Mouse (Mus musculus) spleen, adult 12 weeks (tissue): ENCODE results near the gene S100a10.
"Not testable (repeated sequence)": the region's sequence is repeated elsewhere in the genome, so short reads cannot be mapped to it uniquely, and the experiment has no call there.

Experiments used
- DNase-seq: peaks from one replicate; pipeline ENCODE4 v3.0.0; 2022; ENCODE audit warnings: low spot score

S100a10 gene

DNA sequence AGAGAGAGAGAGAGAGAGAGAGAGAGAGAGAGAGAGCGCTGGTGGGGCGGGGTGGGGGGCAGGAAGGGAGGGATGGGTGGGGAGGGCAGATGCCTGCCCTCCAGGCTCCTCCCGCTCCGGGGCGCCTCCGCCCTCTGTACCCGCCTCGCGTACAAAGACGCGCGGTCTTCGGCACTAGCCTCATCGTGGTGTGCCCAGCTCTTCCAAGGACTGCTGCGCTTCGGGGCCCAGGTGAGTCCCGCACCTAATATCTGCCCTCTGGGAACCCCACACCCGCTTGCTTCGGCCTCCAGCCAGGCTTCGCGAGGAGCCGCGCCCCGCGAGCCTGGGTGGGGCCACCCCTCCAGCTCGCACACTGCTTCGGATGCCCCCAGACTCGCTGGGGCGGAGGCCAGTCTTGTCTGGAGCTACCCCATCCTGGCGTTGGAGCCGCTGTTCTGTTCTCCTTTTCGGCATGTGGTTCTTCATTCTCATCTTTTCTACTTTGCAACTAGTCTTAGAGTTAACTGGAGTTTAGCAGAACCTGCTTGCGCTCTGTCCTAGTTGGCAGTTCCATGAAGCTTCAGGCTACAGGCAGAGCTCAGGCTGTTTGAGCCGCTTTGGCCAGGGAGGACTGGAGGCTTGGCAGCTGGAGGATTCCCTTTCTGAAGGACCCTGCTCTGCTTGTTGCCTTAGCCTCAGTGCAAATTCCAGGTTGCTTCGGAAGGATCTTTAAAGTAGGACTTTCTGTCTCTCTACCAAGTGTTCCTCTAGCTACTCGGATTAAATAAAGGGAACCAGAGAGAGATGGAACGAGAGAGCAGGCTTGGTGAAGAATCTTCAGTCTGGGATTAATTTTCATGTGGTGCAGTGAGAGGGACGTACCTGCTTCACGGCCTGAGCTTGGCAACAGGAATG lies at the start of gene S100a10:
Gene S100a10, plus strand, starts transcription at position 100 of the 897 bp plus-strand sequence.
- peak; percentile 46 for DNase-seq

DNA sequence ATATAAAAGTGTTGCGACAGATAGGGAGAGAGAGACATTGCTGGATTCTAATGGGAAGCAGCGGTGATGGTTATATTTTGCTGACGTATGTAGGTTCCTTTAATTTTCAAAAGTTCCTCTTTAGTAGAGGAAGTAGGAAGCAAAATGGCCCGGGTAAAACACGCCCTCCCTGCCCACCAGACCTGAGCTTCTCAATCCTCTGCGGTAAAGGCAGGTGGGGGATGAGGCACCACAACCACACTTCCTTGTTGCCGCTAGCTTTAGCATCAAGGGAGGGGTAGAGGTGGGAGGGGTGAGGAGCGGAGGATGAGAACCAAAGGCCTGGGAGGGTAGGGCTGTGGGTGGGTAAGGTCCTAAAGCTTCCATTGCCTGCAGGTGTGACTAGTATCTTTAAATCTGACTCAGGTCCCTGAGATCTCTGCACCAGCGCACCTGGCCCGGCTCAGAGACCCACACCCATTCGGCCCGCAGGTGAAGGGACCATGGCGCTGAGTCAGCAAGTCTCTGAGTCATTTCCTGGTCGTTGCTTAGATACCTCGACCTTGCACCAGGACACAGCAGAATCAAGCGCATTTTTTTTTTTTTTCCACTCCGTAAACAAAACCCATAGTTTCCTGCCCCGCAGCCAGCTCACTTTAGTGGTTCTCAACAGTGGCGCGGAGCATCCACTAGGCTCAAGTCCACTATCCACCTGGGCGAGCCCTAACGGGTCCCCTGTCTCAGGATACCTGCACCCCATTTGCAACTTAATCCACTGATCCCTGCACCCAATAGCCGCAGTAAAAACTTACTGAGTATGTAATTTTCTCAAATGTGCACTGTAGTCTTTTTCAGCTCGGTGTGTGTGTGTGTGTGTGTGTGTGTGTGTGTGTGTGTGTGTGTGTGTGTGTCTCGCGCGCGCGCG lies 48.7 kb upstream of the S100a10 start:
- peak; percentile 60 for DNase-seq

DNA sequence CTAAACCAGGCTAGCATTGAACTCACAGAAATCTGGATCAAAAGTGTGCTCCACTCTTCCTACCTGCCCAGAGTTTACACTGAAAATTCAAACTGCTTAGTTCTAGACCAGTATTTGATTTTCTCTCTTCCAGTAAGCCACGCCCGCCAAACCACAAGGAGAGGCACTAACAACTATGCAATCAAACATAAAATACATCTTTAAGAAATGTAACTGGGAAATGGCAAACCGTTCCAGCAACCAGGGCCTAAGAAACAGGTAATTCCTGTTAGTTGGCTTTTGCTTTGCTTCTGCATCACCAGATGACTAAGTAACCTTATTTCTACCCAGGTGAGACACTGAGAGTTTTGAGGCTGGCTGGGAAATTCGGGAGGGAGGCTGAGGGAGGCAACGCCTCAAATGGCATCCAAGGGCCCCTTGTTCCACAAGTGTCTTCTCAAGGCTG lies 48.0 kb upstream of the S100a10 start:
- no peak for DNase-seq

DNA sequence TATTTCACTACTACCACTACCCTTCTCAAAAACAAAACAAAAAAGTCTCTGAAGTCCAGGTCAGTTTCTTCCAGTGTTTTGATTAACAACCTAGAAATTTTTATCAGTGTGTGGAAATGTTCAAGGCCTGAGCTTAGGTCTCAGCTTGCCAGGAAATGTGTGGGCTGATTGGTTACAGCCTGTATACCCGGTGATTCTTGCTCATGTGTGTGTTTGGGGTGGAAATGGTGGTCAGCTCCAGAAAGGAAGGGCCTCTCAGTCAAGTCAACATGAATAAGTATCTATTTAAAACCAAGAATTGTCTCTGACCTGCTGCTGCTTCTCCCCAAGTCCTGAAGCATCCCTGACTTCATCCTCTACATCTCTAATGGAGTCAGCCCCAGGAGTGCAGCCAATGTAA lies 45.6 kb upstream of the S100a10 start:
- no peak for DNase-seq

DNA sequence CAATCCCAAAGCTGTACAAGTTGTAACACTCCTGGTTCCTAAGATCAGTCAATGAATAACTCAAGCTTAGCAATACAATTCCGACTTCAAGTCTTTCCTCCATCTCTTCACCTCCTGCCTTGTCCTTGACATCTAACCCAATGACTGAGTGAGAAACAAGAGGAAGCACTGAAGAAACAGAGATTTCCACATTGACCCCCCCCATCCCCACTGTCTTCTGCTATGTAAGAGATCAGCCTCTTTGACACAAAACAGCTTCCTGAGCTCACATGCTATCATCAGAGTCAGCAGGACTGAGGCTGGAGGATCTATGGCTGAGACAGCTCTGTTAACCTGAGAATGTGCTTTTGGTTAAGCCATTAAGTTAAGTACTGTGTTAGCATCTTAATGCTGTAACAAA lies 43.8 kb upstream of the S100a10 start:
- DNase-seq = no peak

DNA sequence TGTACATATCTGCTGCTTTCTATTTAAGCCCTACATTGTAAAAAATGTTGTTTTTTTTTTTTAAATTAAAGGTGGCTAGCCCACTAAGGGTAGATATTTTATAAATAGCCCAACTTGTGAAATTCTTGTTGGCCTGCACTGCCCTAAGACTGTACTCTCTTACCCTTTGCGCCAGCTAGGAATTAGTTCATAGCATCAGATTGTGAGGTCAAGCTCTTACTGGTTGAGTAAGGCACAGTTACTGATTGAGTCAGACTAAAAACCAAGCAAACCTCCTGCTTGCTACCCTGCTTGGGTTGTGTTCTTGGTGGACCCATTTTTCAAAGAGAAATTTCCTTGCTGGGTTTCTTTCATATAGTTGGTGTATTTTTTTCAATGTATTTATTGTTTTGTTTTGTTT lies 43.1 kb upstream of the S100a10 start:
- no peak for DNase-seq

DNA sequence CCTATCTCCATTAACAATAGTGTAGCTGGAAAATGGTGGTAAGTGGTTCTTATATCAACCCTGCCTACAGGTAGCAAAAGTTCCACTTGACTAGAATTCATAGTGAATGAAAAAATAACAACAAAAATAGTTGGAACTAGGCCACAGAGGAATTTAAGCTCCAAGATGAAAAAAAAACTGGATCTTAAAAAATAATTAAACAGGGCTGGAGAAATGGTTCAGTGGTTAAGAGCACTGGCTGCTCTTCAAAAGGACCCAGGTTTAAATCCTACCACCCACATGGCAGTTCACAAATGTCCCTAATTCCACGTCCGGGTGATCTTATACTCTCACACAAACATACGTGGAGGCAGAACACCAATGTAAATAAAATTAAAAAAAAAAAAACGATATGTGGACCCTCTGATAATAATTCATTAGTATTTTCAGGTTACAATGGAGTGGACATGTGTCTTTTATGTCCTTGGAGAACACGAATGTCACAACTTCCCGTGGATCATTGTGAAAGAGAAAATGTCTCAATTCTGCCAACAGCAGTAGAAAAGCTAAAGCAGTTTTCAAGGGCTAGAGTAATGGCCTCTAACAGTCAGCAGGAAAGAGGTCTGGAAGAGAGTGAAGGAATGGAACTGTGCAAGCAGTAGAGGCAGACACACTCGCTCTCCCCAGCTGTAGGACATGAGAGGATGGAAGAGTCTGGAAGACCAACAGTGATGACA lies 42.3 kb upstream of the S100a10 start:
- no peak for DNase-seq

DNA sequence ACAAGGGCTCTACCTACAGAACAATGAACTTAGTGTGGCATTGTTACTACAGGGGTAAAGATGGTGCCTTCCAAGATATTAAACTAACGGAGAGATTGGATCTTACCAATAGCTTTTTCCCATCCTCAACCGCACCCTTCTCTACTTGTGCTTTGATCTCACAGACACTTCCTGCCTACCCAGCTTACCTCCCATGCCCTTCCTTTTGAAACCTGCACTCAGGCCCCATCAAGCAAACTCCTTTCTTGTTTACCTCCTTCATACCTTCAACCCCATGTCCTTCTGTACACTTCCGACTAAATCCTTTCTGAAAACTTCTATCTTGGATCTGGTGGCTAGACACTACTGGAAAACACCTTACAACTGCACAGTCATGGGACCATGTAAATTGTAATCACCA lies 40.3 kb upstream of the S100a10 start:
- no peak for DNase-seq

DNA sequence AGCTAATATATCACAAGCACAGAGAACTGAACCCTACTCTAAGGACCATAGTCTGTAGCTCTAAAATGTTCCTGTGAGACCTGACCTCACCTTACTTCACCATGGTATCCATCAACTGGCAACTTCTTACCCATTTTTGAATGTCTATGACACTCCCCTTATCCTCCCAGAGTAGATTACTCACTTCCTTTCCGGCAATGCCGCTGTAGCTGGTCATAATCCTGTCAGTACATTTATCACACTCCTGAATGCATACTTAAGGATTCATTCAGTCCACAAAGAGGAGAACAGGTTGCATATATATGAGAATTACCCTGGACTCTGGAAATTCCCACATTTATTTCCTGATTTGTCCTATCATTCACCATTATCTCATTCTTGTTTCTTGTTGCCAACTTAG lies 37.5 kb upstream of the S100a10 start:
- no peak for DNase-seq

DNA sequence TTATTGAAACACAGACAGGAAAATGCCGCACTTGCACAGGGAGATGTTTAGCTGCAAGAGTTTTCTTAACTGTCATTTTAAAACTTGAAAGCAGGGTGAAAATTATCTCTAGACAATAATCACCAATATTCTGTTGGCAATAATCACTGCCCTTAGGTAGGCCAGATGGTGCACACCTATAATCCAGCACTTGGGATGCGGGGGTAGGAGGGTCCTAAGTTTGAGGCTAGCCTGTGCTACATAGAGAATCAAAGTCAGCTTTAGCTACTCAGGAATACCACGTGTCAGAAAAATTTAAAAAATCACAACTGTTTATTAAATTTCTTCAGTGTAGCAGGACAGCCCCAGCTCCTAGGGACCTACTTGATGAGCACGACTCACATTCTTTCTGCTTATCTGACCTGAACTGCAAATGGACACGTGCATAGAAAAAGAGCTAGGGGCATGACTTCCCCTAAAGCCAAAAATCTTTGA lies 35.0 kb upstream of the S100a10 start:
- no peak for DNase-seq

DNA sequence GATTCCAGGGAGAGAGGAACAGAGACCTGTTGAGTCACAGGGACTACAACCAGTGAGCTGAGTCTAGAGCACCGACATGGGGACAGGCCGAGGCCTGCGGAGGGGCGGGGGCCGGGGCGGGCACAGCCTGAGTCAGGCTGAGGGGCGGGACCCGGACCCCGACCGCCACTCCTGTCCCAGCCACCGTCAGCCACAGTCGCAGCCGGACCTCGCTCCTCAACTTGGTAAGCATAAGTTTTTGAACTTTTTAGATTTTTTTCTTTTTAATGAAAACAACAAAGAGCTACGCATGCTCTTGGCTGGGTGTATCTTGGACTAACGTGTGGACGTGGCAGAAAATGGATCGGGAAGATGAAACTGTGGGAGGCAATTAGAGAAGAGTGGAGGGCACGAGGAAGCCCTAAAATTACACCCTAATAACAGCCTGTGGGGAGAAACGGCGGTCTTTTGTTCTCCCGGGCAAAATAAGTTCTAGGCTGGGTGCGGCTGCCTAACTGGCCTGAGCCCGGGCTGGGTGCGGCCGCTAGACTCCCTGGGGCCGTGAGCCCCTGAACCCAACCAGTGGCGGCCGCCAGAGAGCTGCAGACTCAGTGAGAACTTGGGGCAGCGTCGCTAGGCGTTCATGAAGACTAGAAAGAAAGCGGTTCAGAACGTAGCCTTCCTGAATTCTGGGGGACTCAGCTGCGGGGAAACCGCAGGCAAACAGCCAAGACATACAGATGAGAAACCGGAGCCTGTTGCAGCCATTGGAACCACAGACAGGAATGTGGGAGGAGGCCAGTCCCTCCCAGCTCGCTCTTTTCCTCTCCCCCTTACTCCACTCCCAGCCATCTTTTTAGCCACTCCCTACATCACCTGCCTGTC lies 34.3 kb upstream of the S100a10 start, which contains the start of gene S100a11:
Gene S100a11, plus strand, starts transcription at position 159 of the 864 bp plus-strand sequence.
- no peak for DNase-seq

DNA sequence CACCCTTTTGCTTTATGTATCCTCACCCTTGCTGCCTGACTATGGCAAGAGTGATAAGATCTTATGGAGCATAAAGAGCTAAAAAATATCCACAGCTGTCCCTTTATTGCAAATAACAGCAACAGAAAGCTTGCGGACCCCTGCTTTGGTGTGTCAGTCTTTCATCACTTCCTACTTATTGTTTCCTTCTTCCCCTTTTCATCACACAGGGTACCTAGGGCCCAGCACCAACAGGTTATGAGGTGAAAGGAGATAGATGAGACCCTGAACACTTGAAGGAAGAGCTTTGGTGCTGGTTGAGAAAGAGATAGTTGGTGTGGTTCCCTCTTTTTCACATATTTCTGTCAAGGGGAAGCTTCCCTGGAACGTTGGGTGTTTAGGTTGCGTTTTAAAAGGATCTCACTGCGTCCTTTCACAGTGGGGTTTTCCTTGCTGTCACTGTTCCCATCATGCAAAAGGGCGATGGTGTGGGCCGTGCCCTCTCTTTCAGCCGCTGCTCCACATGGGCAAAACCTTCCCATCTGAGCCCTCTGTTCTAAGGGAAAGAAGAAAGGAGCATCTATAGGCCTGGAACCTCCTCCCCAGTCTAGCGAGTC lies 33.3 kb upstream of the S100a10 start:
- DNase-seq = no peak

DNA sequence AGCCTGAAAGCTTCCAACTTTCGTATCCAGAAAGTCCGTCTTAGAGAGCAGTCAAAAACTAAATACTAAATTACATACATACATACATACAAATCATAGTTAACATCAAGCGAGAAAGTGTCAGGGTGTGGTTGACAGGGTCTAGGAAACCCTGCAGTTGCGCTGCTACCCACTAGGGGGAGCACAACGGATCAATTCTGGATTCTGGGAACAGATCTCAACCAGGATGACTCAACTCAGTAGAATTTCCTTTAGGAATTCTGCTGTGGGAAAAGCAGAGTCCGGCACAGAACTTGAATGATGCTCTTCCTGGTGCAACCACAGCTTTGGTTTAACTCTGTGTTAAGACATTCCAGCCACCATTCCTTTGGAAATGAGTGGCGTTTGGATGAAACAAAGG lies 32.3 kb upstream of the S100a10 start:
- DNase-seq = no peak

DNA sequence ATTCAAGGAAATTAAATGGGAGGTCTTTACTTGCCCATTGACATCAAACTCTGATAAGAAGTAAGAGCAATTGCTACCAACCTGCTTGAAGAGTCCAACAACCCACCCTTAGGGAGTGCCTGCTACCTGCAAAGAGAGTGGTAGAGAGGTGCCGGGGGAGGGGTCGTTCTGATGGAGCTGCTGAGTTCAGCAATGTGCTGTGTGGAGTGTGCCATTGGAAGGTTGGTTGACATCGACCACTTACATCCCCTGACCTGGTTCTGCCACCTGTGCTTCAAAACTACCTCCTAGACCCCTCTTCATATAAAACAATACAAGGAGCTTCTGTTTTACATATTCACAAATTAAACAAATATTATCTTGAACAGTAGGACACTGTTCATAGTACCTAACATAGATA lies 27.6 kb upstream of the S100a10 start:
- no peak for DNase-seq

DNA sequence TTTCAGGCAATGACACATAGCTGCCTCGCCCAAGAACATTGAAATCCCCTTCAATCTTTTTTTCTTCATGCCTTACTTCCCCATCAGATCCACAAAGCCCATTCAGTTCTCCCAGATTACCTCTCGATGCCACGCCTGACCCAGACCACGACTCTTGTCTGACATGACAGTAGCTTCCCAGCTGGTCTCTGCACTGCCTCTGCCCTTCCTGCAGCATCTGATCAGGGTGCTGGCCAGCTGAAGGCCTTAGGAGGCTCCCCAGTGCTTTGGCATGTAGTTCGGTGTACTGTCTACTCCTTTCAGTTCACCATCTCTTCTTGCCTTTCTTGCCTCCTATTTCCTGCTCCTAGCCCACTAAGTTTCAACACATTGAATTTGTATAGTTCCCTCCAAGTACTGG lies 26.1 kb upstream of the S100a10 start:
- DNase-seq = no peak

DNA sequence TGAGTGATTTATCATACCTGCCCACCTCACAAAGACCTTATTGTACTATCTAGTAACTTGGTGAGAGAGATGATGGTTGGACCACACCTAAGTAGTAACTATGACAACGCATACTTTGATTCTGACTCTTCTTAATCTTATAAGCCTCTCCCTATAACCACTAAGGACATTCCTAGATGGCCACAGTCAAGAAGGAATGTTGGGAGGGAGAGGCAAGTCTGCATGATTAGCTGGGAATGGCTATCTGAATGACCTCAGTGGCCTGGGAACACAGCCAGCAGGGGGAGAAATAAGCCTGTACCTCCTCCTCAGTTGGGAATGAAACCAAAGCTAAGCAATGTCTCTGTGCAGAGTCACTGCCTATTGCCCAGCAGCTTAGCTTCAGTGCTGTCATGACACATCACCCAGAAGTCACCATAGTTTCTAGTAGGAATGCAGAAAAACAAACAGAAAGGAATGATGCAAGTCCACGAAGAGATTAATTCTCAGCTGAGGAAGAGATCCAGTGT lies 17.8 kb upstream of the S100a10 start:
- DNase-seq = no peak

DNA sequence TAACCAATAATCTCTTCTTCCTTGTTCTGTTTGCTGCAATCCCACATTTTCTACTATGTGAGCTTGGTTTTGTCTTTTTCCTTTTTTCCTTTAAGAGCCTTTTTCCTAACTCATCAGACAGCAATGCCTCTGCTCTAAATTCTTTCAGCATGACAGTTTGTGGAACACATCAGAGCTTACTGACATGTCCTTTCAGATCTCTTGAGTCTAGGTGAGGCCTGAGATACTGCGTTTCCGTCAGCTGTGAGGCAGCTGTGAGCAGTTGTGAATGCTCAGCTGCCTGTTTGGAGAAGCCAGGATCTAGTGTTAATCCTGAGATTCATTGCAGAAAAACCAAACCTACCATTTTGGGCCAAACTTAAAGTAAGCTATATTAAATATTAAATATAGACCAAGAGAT lies 16.4 kb upstream of the S100a10 start:
- no peak for DNase-seq

DNA sequence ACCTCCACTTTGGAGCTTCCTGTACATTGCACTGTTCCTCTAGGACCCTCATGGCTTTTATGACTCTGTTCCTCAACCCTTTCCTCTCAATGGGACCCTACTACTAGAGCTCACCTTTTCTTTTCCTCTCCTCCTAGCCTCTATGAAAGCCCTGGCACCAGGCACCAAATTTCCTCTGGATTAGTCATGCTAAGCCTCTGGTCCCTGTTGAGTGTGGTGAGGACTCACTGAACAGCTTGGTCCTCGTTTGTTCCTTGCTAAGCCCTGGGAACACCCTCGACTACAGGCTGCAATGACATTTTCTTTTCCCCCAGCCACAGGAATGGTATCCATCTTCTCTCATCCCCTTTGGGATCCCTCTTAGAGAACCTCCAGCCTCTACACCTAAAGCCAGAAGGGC lies 13.4 kb upstream of the S100a10 start:
- no peak for DNase-seq

DNA sequence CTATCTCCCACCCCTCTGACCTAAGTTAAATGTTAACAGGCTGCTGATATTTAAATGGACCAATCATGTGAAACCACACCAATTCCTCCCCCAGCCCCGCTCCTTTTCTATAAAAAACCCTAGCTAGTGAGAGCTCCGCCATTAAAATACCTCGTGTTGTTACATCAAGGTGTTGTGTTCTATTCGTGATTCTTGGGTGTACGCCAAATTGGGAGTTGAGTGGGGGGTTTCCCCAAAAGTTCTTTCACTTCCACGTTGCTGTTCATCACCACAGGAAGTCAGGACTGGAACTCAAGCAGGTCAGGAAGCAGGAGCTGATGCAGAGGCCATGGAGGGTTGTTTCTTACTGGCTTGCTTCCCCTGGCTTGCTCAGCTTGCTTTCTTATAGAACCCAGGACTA lies 10.7 kb upstream of the S100a10 start:
- not testable (repeated sequence) for DNase-seq

DNA sequence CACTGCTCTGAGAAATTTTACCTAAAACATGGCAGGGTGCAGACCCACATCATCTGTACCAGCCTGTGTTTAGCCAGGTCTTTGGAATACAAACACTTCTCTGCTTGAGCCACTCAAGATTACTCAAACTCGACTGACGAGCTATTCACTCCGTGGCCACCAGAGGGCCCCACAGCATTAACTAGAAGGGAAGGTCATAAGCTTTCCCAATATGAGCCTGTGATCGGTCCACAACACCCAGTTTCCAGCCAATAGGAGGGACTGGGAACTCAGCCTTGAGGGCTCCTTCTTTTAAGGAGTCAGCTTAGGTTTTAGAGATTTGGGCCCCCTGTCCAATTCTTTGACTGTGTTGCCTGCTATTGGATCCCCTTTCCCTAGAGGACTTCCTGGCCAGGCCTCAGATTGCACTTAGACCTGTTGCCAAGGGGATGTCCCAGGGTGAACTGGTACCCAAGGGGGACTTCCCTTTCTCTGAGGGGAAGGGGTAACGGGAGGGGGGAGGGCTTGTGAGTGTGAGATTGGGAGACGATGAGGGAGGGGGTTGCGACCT lies 7.7 kb upstream of the S100a10 start:
- DNase-seq = peak; percentile 62
